Mouse (Mus musculus): ENCODE results near the gene Lipo3. TPM values are rescaled to one million over a fixed set of nuclear protein-coding genes. Genes with fewer than 3 reads are reported as not detected.
"Not testable (repeated sequence)": the region's sequence is repeated elsewhere in the genome, so short reads cannot be mapped to it uniquely, and the experiment has no call there.

Lipo3 gene
- 13.5 and 15.4 TPM in 2 replicates for polyA plus RNA-seq (2014; fragmentation: Nextera tagmentation; extraction: Ambion mirVana)

- H3K4me1 ChIP-seq (replicated peaks; ENCODE audit: control insufficient read depth, insufficient read depth, low read length); H3K9me3 ChIP-seq (ENCODE audit: control insufficient read depth, low read length); H3K27me3 ChIP-seq (replicated peaks; ENCODE audit: control insufficient read depth, insufficient read depth, low read length); H3K4me3 ChIP-seq (ENCODE audit: low read depth, low read length); H3K4me2 ChIP-seq (ENCODE audit: low read length); H3K36me3 ChIP-seq (ENCODE audit: control insufficient read depth, insufficient read depth, low read length); H3K27ac ChIP-seq (ENCODE audit: low read depth); H3K9ac ChIP-seq (ENCODE audit: low read length): not testable (repeated sequence)
- peak; percentile 47 for DNase-seq (ENCODE audit: low spot score)
- WGBS: 32% methylated on average over 12 of the region's 41 CpGs
- peak; percentile 84 for ATAC-seq (replicated peaks; ENCODE audit: low FRiP score, low TSS enrichment, low read depth)
Observed at GRCm38 (mm10) chr19:33761287-33762086, at the start of gene Lipo3. Lipo3 (minus strand) TSS chr19:33761951.

GRCm38 (mm10) chr19:33787359-33787758, 25.6 kb upstream of the Lipo3 start, which contains the start of gene Lipo1:
Lipo1 (minus strand) TSS chr19:33787459.
- H3K4me1 ChIP-seq (replicated peaks; ENCODE audit: control insufficient read depth, insufficient read depth, low read length); H3K27me3 ChIP-seq (replicated peaks; ENCODE audit: control insufficient read depth, insufficient read depth, low read length); H3K4me2 ChIP-seq (ENCODE audit: low read length); H3K9me3 ChIP-seq (ENCODE audit: control insufficient read depth, low read length); DNase-seq (ENCODE audit: low spot score); ATAC-seq (replicated peaks; ENCODE audit: low FRiP score, low TSS enrichment, low read depth); H3K9ac ChIP-seq (ENCODE audit: low read length); H3K36me3 ChIP-seq (ENCODE audit: control insufficient read depth, insufficient read depth, low read length); H3K4me3 ChIP-seq (ENCODE audit: low read depth, low read length); H3K27ac ChIP-seq (ENCODE audit: low read depth): not testable (repeated sequence)

- ATAC-seq (replicated peaks; ENCODE audit: low FRiP score, low TSS enrichment, low read depth) (no peak), DNase-seq (ENCODE audit: low spot score) (no peak)
- H3K4me1 ChIP-seq (replicated peaks; ENCODE audit: control insufficient read depth, insufficient read depth, low read length): no peaks in the 10 kb centered on the region
- H3K4me2 ChIP-seq (ENCODE audit: low read length): no peak overlapping the region
- H3K27ac ChIP-seq (ENCODE audit: low read depth): no peak overlapping the region
- WGBS: 84% methylated on average over 12 of the region's 12 CpGs
- H3K9me3 ChIP-seq (ENCODE audit: control insufficient read depth, low read length): no peaks in the 10 kb centered on the region
- no peaks in the 10 kb centered on the region for H3K36me3 ChIP-seq (ENCODE audit: control insufficient read depth, insufficient read depth, low read length)
- no peak overlapping the region for H3K9ac ChIP-seq (ENCODE audit: low read length)
- H3K27me3 ChIP-seq (replicated peaks; ENCODE audit: control insufficient read depth, insufficient read depth, low read length): no peaks in the 10 kb centered on the region
- no peak overlapping the region for H3K4me3 ChIP-seq (ENCODE audit: low read depth, low read length)
Observed at GRCm38 (mm10) chr19:33786576-33787277, 25.0 kb upstream of the Lipo3 start.

- not testable (repeated sequence) for DNase-seq (ENCODE audit: low spot score); H3K4me1 ChIP-seq (replicated peaks; ENCODE audit: control insufficient read depth, insufficient read depth, low read length); ATAC-seq (replicated peaks; ENCODE audit: low FRiP score, low TSS enrichment, low read depth); H3K9me3 ChIP-seq (ENCODE audit: control insufficient read depth, low read length); H3K4me3 ChIP-seq (ENCODE audit: low read depth, low read length); H3K27ac ChIP-seq (ENCODE audit: low read depth); H3K9ac ChIP-seq (ENCODE audit: low read length); H3K4me2 ChIP-seq (ENCODE audit: low read length); H3K27me3 ChIP-seq (replicated peaks; ENCODE audit: control insufficient read depth, insufficient read depth, low read length); H3K36me3 ChIP-seq (ENCODE audit: control insufficient read depth, insufficient read depth, low read length)
- WGBS: 92% methylated on average over 1 of the region's 1 CpGs
Observed at GRCm38 (mm10) chr19:33751259-33751658, 10.5 kb downstream of the Lipo3 start, which contains the start of gene Lipo2. Lipo2 (minus strand) TSS chr19:33751359.

- not testable (repeated sequence) for H3K9me3 ChIP-seq (ENCODE audit: control insufficient read depth, low read length); ATAC-seq (replicated peaks; ENCODE audit: low FRiP score, low TSS enrichment, low read depth); H3K4me2 ChIP-seq (ENCODE audit: low read length); H3K36me3 ChIP-seq (ENCODE audit: control insufficient read depth, insufficient read depth, low read length); H3K27me3 ChIP-seq (replicated peaks; ENCODE audit: control insufficient read depth, insufficient read depth, low read length); DNase-seq (ENCODE audit: low spot score); H3K4me1 ChIP-seq (replicated peaks; ENCODE audit: control insufficient read depth, insufficient read depth, low read length); H3K4me3 ChIP-seq (ENCODE audit: low read depth, low read length); H3K9ac ChIP-seq (ENCODE audit: low read length); H3K27ac ChIP-seq (ENCODE audit: low read depth)
Observed at GRCm38 (mm10) chr19:33625152-33625551, 136.6 kb downstream of the Lipo3 start, which contains the start of gene Gm8978. Gm8978 (minus strand) TSS chr19:33625252.

- H3K27ac ChIP-seq (ENCODE audit: low read depth); H3K27me3 ChIP-seq (replicated peaks; ENCODE audit: control insufficient read depth, insufficient read depth, low read length); H3K36me3 ChIP-seq (ENCODE audit: control insufficient read depth, insufficient read depth, low read length); H3K4me1 ChIP-seq (replicated peaks; ENCODE audit: control insufficient read depth, insufficient read depth, low read length); H3K9me3 ChIP-seq (ENCODE audit: control insufficient read depth, low read length): not testable (repeated sequence)
- Histone ChIP-seq H3K4me3 (ENCODE audit: low read depth, low read length) (peak overlapping the region; percentile 32), H3K9ac (ENCODE audit: low read length) (peak overlapping the region; percentile 43; the same call in 1 of the 2 replicates), H3K4me2 (ENCODE audit: low read length) (peak overlapping the region; percentile 48)
- ATAC-seq (replicated peaks; ENCODE audit: low FRiP score, low TSS enrichment, low read depth) (peak; percentile 95), DNase-seq (ENCODE audit: low spot score) (peak; percentile 82)
- 3% methylated on average over 8 of the region's 38 CpGs for WGBS
Observed at GRCm38 (mm10) chr19:33589626-33590302, 172.0 kb downstream of the Lipo3 start.

- not testable (repeated sequence) for DNase-seq (ENCODE audit: low spot score); H3K4me1 ChIP-seq (replicated peaks; ENCODE audit: control insufficient read depth, insufficient read depth, low read length); H3K9me3 ChIP-seq (ENCODE audit: control insufficient read depth, low read length); H3K27me3 ChIP-seq (replicated peaks; ENCODE audit: control insufficient read depth, insufficient read depth, low read length); H3K27ac ChIP-seq (ENCODE audit: low read depth); H3K4me3 ChIP-seq (ENCODE audit: low read depth, low read length); H3K9ac ChIP-seq (ENCODE audit: low read length); H3K4me2 ChIP-seq (ENCODE audit: low read length); ATAC-seq (replicated peaks; ENCODE audit: low FRiP score, low TSS enrichment, low read depth); H3K36me3 ChIP-seq (ENCODE audit: control insufficient read depth, insufficient read depth, low read length)
- WGBS: 84% methylated on average over 5 of the region's 5 CpGs
Observed at GRCm38 (mm10) chr19:33568551-33568950, 193.2 kb downstream of the Lipo3 start.

- H3K4me1 ChIP-seq (replicated peaks; ENCODE audit: control insufficient read depth, insufficient read depth, low read length): no peaks in the 10 kb centered on the region
- no peak within 1 kb of the TSS for H3K9ac ChIP-seq (ENCODE audit: low read length)
- H3K27ac ChIP-seq (ENCODE audit: low read depth): no peak within 1 kb of the TSS
- no peak for ATAC-seq (replicated peaks; ENCODE audit: low FRiP score, low TSS enrichment, low read depth)
- no peaks in the 10 kb centered on the region for H3K36me3 ChIP-seq (ENCODE audit: control insufficient read depth, insufficient read depth, low read length)
- H3K4me2 ChIP-seq (ENCODE audit: low read length): no peak within 1 kb of the TSS
- H3K9me3 ChIP-seq (ENCODE audit: control insufficient read depth, low read length): no peaks in the 10 kb centered on the region
- no peak within 1 kb of the TSS for H3K4me3 ChIP-seq (ENCODE audit: low read depth, low read length)
- no peak for DNase-seq (ENCODE audit: low spot score)
- H3K27me3 ChIP-seq (replicated peaks; ENCODE audit: control insufficient read depth, insufficient read depth, low read length): no peaks in the 10 kb centered on the region
Observed at GRCm38 (mm10) chr19:33517680-33518079, 244.1 kb downstream of the Lipo3 start, which contains the start of gene Lipo4. Lipo4 (minus strand) TSS chr19:33517780.

All from intestine, embryonic 14.5 days (tissue).